Mouse (Mus musculus): Measurements from ENCODE around the gene Smndc1.

Gene Smndc1

DNA sequence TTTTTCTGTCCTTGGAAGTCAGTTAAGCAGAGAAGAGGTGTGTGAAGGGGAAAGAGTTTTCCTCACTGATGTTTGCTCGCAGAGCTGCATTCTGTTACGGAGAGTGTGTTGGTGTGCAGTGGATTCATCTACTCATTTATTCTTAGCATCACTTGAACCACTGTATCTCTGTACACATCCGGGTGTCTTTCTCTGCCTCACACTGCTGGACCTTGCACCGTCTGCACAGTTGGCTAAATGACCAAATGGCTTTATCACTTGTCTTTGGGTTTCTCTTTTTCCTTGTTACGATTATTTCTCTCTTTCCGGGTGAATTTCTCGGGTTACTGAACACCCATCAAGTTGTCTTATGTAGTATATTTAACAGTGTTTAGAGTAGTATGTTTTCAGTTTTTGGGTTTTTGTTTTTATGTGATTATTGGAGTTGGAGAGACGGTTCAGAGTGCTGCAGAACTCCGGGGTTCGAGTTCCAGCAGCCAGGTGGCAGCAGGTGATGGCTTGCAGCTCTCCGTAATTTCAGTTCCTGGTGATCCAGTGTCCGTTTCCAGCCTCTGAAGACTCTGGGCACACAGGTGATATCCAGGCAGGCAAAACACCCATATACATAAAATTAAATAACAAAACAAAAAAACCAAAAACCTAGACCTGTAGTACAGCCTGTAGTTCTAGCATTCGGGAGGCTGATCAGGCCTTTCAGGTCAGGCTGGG is 47.0 kb downstream of the Smndc1 start:
- DNase-seq (ENCODE audit: low spot score), result no peak

DNA sequence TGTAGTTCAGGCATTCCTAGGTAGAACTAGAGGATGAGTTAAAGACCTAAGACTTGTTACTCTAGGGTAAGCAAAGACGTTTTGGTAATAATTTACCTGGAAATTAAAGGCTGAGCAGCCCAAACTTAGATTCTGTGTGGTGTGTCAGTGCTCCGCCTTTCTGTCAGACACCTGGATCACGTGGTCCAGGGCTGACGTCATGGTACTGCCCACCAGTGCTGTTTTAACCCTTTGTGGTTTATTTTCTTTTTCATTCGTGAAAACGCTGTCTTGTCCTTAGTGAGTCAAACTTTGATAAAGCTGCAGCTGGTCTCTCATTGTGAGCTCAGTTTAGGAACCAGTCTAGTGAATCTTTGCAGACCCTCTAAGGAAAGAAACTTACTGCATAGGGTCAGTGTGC is 50.0 kb downstream of the Smndc1 start:
- no peak for DNase-seq (ENCODE audit: low spot score)

DNA sequence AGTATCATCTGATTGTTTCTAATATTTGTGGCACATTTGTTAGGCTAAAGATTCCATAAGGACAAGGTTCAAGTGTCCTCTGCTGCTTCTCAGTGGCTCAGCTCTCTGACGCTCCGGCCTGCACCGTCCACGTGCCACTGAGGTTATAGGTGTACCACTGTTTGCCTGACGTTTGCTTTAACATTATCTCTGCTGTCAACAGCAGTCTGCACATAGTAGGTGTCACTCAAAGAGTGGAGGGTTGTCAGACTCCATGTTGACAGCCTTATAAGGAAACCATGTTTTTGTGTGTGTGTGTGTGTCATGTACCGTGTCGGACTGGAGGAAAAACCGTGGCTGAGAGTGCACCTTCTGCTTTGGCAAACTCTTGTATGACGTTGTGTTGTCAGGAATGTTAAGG is 55.1 kb downstream of the Smndc1 start:
- DNase-seq (ENCODE audit: low spot score), result no peak

DNA sequence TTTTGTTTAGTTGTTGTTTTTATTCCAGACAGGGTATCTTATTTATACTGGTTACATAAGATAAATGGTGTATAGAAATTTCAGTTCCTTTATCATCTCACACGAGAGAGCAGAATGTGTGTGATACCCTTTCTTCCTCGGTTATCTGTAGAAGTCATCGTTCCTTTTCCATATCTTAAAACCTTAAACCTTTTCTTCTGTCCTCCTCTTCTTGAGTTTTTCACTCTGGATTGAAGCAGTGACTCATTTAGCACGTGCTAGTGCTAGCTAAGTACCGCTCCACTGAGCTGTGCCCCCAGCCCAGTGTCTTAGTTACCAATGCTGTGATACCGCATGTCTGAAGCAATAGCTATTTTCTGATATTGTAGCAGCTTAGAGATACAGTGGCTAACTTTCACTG is 56.6 kb downstream of the Smndc1 start:
- no peak for DNase-seq (ENCODE audit: low spot score)

DNA sequence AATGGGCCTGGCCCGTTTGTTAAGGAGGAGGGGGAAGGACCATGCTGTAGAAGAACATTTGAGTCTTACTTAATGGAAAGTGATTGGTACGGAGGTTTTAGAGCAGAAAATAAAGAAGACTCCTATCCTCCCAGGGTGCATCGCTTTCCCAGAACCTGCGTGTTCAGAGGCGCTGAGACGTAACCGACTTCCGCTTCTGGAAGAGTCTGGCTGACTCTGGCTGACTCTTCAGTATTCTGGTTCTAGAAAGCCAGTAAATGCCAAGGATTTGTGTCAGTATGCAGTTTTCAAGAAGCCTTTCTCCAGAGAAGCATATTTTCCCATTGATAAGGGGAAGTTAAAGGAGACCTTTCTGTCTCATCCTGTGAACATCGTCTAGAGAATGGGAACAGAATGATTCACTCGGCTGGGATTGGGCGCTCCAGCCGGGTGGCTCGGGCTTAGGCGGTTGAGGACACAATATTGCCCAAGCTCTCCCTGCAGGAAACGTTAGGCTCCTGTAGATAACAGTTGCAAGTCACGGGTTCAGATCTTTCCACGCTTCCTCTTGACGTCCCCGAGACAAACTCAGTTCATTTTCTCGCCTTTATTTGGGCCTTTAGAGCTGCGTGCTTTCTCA is 58.4 kb downstream of the Smndc1 start:
- no peak for DNase-seq (ENCODE audit: low spot score)

DNA sequence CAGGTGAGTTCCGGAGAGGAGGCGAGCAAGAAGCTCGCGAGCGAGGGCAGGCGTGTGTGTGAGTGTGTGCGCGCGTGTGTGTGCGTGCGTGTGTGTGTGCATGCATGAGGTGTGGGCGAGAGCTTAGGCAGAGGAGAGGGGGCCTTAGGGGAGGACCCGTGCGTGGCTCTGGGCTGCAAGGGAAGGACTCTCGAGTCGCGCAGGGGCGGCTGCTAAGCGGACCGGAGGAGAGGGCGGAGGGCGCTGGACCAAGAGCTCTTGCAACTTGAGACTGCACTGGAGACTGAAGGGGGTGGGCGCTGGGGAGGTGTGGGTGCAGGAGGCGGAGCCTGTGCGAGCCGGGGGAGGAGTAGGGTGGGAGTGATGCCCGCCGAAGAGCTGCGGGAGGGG is 60.4 kb downstream of the Smndc1 start:
- peak; percentile 84 for DNase-seq (ENCODE audit: low spot score)
